Mouse (Mus musculus) cerebellum, postnatal 4 days (tissue): ENCODE data around the gene Arhgef38.

Experiments
- DNase-seq, 2 experiments: peaks; one replicate each; pipeline ENCODE4 v3.0.0; 2022; ENCODE audit warnings: low spot score in 2 of 2, mixed read lengths in 1 of 2

Arhgef38 gene

DNA sequence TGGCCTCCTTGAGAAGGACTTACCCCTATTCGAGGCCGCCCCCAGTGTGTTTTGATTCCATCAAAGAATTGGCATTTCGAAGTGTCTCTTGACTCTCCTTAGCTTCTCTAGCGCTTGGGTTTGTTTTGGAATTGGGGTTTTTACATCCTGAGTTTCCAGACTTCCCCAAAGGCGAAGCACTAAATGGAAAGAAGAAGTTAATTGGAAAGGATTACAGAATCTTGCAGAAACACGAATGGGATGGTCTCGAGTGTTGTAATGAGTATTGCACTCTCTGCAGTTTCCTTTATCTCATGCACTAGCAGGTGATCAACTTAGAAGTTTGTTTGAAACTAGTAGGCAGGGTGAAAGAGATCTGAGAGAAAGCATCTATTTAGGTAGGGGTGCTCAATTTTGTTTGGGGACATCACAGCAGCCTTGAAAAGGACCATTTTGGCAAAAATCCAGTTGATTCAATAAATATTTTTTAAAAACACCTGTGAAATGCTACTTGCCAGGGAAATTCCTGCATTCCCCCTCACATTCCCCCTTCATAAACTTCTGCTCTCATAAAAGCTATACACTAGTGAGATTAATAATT, 142.4 kb downstream of the Arhgef38 start:
- DNase-seq: no peak

DNA sequence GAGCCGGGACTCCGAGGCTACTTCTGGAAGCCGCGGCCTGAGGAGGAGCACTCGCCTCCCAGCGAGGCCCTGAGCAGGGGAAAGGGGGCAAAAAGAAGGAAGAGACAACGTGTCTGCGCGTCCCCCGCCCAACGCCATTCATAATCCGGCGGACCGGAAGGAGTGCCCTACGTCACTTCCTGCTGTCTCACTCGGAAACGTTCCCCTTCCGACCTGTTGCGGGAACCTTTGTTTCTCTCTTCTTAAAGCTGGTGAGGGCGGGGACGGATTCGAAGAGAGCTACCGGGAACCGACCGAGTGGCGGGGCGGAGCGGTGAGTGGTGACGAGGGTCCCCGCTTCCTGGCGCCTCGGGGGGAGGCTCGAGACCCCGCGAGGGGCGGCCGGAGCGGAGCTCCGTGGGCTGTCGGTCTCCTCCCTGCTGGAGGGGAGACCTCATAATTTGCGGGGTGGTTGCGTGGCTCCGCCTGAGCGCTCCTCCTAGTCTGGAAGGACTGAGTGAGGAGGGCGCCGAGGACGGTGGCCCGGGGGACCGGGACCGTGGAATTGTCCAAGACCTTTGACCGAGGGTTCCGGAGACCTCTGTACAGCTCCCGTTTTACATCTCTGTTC, 143.0 kb downstream of the Arhgef38 start, which contains the start of the genes Ints12 and Gstcd:
Gene Ints12 (plus strand): TSS at position 177 of the 610 bp plus-strand sequence.
Gene Gstcd (minus strand): TSS at position 370 of the 610 bp plus-strand sequence.
- DNase-seq: peak; percentile 89 to 93

- peak; percentile 28 to 59 for DNase-seq
Observed at GRCm38 (mm10) chr3:133091121-133091663, 143.6 kb downstream of the Arhgef38 start.

GRCm38 (mm10) chr3:133090247-133091120, 144.3 kb downstream of the Arhgef38 start:
- no peak for DNase-seq

DNA sequence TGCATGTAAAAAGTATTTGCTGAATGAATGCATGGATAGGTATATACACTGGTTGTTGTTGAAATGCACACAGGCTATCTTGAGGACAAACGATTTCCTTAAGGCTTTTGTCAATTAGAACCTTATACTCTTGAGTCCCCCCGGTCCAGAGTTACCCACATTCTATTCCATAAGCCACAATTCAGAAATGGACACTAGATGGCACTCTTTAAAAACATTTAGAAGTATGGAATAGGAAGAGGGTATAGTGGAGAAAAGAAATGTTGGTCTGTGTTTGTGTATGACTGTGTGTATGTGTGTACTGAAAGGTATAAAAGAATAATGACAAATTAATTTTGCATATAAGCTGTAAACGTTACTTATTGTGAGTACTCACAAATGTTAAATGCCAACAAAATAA, 148.9 kb downstream of the Arhgef38 start:
- DNase-seq: no peak

- DNase-seq: no peak
Observed at GRCm38 (mm10) chr3:133082736-133083135, 152.0 kb downstream of the Arhgef38 start.

DNA sequence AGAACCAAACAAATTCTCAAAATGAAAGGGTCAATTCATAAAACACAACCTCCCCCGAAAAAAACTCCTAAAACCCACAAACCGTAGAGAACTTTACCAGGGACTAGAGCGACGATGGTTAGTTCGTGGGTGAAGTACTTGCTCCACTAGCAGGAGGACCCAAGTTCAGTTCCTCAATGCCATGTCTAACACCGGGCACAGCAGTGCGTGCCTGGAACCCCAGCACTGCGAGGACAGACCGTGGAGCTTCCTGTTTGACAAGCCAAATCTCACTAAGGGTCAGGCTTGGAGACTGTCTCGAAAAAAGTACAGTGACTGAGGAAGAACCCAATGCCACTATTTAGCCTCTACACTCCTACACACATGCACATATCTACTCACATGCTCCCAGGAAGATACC, 159.2 kb downstream of the Arhgef38 start:
- no peak for DNase-seq
